Mouse (Mus musculus): ENCODE measurements around the gene Csdc2. TPM values are rescaled to one million over a fixed set of nuclear protein-coding genes. Genes with fewer than 3 reads are reported as not detected.

Csdc2 gene
- total RNA-seq (2014; rRNA removed) (88.9 and 118 TPM in 2 replicates), polyA plus RNA-seq (2015; fragmentation: Nextera tagmentation; extraction: Ambion mirVana) (178 and 273 TPM in 2 replicates)

- DNase-seq, result peak; percentile 85
- H3K4me2 ChIP-seq (ENCODE audit: low read depth), result peak within 1 kb of the TSS; percentile 76
- no peaks in the 10 kb centered on the region for H3K27me3 ChIP-seq (ENCODE audit: insufficient read depth, low read length)
- H3K4me3 ChIP-seq (ENCODE audit: low read depth, low read length), result peak within 1 kb of the TSS; percentile 79
- no peaks in the 10 kb centered on the region for H3K9me3 ChIP-seq (ENCODE audit: low read length)
- peaks cover 6% of the 10 kb centered on the region; the same call in 1 of the 2 replicates for H3K36me3 ChIP-seq (ENCODE audit: insufficient read depth)
- peak within 1 kb of the TSS; percentile 79 for H3K9ac ChIP-seq
- peak within 1 kb of the TSS; percentile 89 for H3K27ac ChIP-seq (ENCODE audit: low read depth, low read length)
- peak; percentile 48 for TF ChIP-seq CTCF (IDR thresholded peaks at IDR 0.05; ENCODE audit: low read depth)
- H3K4me1 ChIP-seq (ENCODE audit: insufficient read depth), result 0 out of 2 replicates have a peak, but pooled peaks cover 4% of the 10 kb centered on the region
- WGBS, result 3% methylated on average over 12 of the region's 12 CpGs
- ATAC-seq, result peak; percentile 88
Measured at GRCm38 (mm10) chr15:81936679-81937078, at the start of gene Csdc2. Gene Csdc2 (plus strand): TSS chr15:81936759.

GRCm38 (mm10) chr15:81886795-81887550, 49.6 kb upstream of the Csdc2 start:
- H3K27me3 ChIP-seq (ENCODE audit: insufficient read depth, low read length), result no peaks in the 10 kb centered on the region
- no peak for ATAC-seq
- no peak for TF ChIP-seq CTCF (IDR thresholded peaks at IDR 0.05; ENCODE audit: low read depth)
- H3K9me3 ChIP-seq (ENCODE audit: low read length), result no peaks in the 10 kb centered on the region
- H3K9ac ChIP-seq, result no peak overlapping the region
- 96% methylated on average over 6 of the region's 6 CpGs for WGBS
- no peak overlapping the region for H3K4me2 ChIP-seq (ENCODE audit: low read depth)
- H3K36me3 ChIP-seq (ENCODE audit: insufficient read depth), result peaks cover 26% of the 10 kb centered on the region
- no peak overlapping the region for H3K4me3 ChIP-seq (ENCODE audit: low read depth, low read length)
- H3K27ac ChIP-seq (ENCODE audit: low read depth, low read length), result no peak overlapping the region
- no peak for DNase-seq
- H3K4me1 ChIP-seq (ENCODE audit: insufficient read depth), result no peaks in the 10 kb centered on the region

DNA sequence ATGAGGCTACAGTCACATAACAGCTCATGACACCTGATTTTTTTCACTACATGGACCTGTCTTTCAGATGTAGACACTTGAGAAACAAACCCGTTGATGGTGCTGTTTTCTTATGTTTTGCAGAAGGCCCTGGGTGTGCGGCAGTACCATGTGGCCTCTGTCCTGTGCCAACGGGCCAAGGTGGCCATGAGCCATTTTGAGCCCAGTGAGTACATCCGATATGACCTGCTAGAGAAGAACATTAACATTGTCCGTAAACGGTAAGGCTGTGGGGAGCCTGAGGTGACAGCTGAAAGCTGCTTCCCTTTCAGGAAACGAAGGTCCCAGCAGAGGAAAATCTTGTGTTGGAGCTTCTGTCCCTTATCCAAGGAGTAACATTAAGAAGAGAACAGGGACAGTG, 47.4 kb upstream of the Csdc2 start:
- ATAC-seq, result no peak
- no peak overlapping the region for H3K27ac ChIP-seq (ENCODE audit: low read depth, low read length)
- no peak overlapping the region for H3K9ac ChIP-seq
- no peak for TF ChIP-seq CTCF (IDR thresholded peaks at IDR 0.05; ENCODE audit: low read depth)
- no peak for DNase-seq
- H3K27me3 ChIP-seq (ENCODE audit: insufficient read depth, low read length), result no peaks in the 10 kb centered on the region
- no peaks in the 10 kb centered on the region for H3K9me3 ChIP-seq (ENCODE audit: low read length)
- no peak overlapping the region for H3K4me2 ChIP-seq (ENCODE audit: low read depth)
- 94% methylated on average over 7 of the region's 7 CpGs for WGBS
- no peak overlapping the region for H3K4me3 ChIP-seq (ENCODE audit: low read depth, low read length)
- peaks cover 37% of the 10 kb centered on the region for H3K36me3 ChIP-seq (ENCODE audit: insufficient read depth)
- no peaks in the 10 kb centered on the region for H3K4me1 ChIP-seq (ENCODE audit: insufficient read depth)

DNA sequence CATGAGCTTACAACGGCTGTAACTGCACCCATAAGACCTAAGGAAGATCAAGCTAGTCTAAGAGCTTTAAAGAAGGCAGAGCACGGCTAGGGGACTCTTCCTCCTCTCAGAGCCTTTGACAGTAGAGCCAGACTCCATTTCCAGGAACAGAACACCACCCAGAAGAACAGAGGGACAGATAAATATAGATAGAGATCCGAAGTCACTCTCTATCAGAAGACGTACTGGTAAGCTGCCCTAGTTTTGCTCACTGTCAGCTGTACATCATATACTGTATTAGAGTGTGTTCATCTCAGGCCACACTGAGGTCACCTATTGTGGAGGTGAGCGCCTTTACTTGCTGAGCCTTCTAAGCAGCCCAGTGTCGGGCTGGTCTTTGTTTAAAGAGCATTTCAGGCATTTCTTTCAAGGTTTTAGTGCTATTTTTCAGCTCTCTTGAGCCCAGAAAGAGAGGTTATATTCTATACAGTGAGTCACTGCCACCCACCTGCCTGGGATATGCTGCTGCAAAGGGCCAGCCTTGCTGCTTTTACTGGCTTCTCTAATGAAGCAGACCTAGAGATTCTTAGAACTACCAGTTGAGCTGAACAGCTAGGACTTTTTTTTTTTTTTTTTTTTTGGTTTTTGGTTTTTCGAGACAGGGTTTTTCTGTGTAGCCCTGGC, 45.3 kb upstream of the Csdc2 start:
- Histone ChIP-seq H3K27me3 (ENCODE audit: insufficient read depth, low read length) (no peaks in the 10 kb centered on the region), H3K4me2 (ENCODE audit: low read depth) (no peak overlapping the region), H3K4me1 (ENCODE audit: insufficient read depth) (no peaks in the 10 kb centered on the region), H3K9me3 (ENCODE audit: low read length) (no peaks in the 10 kb centered on the region), H3K36me3 (ENCODE audit: insufficient read depth) (peaks cover 52% of the 10 kb centered on the region), H3K4me3 (ENCODE audit: low read depth, low read length) (no peak overlapping the region), H3K27ac (ENCODE audit: low read depth, low read length) (no peak overlapping the region), H3K9ac (no peak overlapping the region)
- no peak for TF ChIP-seq CTCF (IDR thresholded peaks at IDR 0.05; ENCODE audit: low read depth)
- DNase-seq (no peak), ATAC-seq (no peak)
- 92% methylated on average over 7 of the region's 7 CpGs for WGBS

- no peaks in the 10 kb centered on the region for H3K4me1 ChIP-seq (ENCODE audit: insufficient read depth)
- H3K4me3 ChIP-seq (ENCODE audit: low read depth, low read length), result no peak overlapping the region
- H3K4me2 ChIP-seq (ENCODE audit: low read depth), result no peak overlapping the region
- WGBS, result 95% methylated on average over 8 of the region's 8 CpGs
- no peak for ATAC-seq
- no peak overlapping the region for H3K27ac ChIP-seq (ENCODE audit: low read depth, low read length)
- no peak for DNase-seq
- TF ChIP-seq CTCF (IDR thresholded peaks at IDR 0.05; ENCODE audit: low read depth), result no peak
- no peak overlapping the region for H3K9ac ChIP-seq
- peaks cover 57% of the 10 kb centered on the region for H3K36me3 ChIP-seq (ENCODE audit: insufficient read depth)
- H3K9me3 ChIP-seq (ENCODE audit: low read length), result no peaks in the 10 kb centered on the region
- H3K27me3 ChIP-seq (ENCODE audit: insufficient read depth, low read length), result no peaks in the 10 kb centered on the region
Measured at GRCm38 (mm10) chr15:81891822-81892580, 44.6 kb upstream of the Csdc2 start.

DNA sequence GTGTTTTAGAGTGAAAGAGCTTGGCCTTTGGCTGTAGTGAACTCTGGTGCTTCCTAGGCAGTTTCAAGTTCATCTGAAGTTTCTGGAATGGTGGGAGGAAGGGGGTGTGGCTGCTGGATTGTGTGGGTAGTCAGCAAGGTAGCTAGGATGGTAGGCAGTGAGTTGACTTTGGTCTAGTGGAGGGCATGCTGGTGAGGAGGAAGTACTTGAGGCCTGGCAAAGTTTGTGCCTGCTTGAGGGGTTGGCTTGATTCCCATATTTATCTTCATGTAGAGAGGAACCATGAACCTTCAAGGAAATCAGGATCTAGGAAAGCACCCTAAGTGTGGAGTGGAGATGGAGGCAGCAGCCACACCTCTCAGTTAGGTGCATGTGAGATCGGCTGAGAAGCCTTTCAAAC, 42.6 kb upstream of the Csdc2 start:
- H3K27ac ChIP-seq (ENCODE audit: low read depth, low read length), result no peak overlapping the region
- no peaks in the 10 kb centered on the region for H3K27me3 ChIP-seq (ENCODE audit: insufficient read depth, low read length)
- ATAC-seq (no peak), DNase-seq (no peak)
- TF ChIP-seq CTCF (IDR thresholded peaks at IDR 0.05; ENCODE audit: low read depth), result no peak
- peaks cover 73% of the 10 kb centered on the region for H3K36me3 ChIP-seq (ENCODE audit: insufficient read depth)
- H3K9me3 ChIP-seq (ENCODE audit: low read length), result no peaks in the 10 kb centered on the region
- H3K4me2 ChIP-seq (ENCODE audit: low read depth), result no peak overlapping the region
- no peak overlapping the region for H3K4me3 ChIP-seq (ENCODE audit: low read depth, low read length)
- 88% methylated on average over 1 of the region's 1 CpGs for WGBS
- H3K4me1 ChIP-seq (ENCODE audit: insufficient read depth), result no peaks in the 10 kb centered on the region
- H3K9ac ChIP-seq, result no peak overlapping the region

Data from forebrain, postnatal 0 days (tissue).